Mouse (Mus musculus): ENCODE results near the gene Eif3g. TPM values are rescaled to one million over a fixed set of nuclear protein-coding genes. Genes with fewer than 3 reads are reported as not detected.
A peak's percentile ranks its signal among the peaks of the same experiment; 100 is the strongest.

The Eif3g gene
- polyA plus RNA-seq, 1 experiment from 2014 or later = 286 TPM

GRCm38 (mm10) chr9:20902174-20902491 is 3.7 kb upstream of the Eif3g start:
- Histone ChIP-seq H3K9ac (ENCODE audit: low read depth, low read length) (peak overlapping the region; percentile 31; the same call in 1 of the 2 replicates), H3K9me3 (replicated peaks; ENCODE audit: control insufficient read depth, low read length) (no peaks in the 10 kb centered on the region), H3K27ac (ENCODE audit: low read depth, low read length) (peak overlapping the region; percentile 42), H3K4me2 (peak overlapping the region; percentile 49), H3K36me3 (ENCODE audit: control insufficient read depth, insufficient read depth, low read length) (peaks cover 13% of the 10 kb centered on the region), H3K4me3 (ENCODE audit: low read depth, low read length) (no peak overlapping the region), H3K27me3 (ENCODE audit: control insufficient read depth, insufficient read depth, low read length) (no peaks in the 10 kb centered on the region), H3K4me1 (ENCODE audit: control insufficient read depth, insufficient read depth, low read length) (peaks cover 13% of the 10 kb centered on the region)
- peak; percentile 40; the same call in 1 of the 2 replicates for ATAC-seq (replicated peaks; ENCODE audit: insufficient number of reproducible peaks, low FRiP score, low TSS enrichment)
- 12% methylated on average over 6 of the region's 6 CpGs for WGBS (ENCODE audit: insufficient replicate concordance)

- H3K4me1 ChIP-seq (ENCODE audit: control insufficient read depth, insufficient read depth, low read length) = peaks cover 18% of the 10 kb centered on the region
- 5% methylated on average over 13 of the region's 13 CpGs for WGBS (ENCODE audit: insufficient replicate concordance)
- H3K36me3 ChIP-seq (ENCODE audit: control insufficient read depth, insufficient read depth, low read length) = peaks cover 18% of the 10 kb centered on the region
- no peak for ATAC-seq (replicated peaks; ENCODE audit: insufficient number of reproducible peaks, low FRiP score, low TSS enrichment)
- peak overlapping the region; percentile 49 for H3K4me2 ChIP-seq
- no peaks in the 10 kb centered on the region for H3K9me3 ChIP-seq (replicated peaks; ENCODE audit: control insufficient read depth, low read length)
- peak overlapping the region; percentile 42 for H3K27ac ChIP-seq (ENCODE audit: low read depth, low read length)
- peak overlapping the region; percentile 31; the same call in 1 of the 2 replicates for H3K9ac ChIP-seq (ENCODE audit: low read depth, low read length)
- H3K27me3 ChIP-seq (ENCODE audit: control insufficient read depth, insufficient read depth, low read length) = no peaks in the 10 kb centered on the region
- H3K4me3 ChIP-seq (ENCODE audit: low read depth, low read length) = no peak overlapping the region
Measured at GRCm38 (mm10) chr9:20901466-20902173, 3.2 kb upstream of the Eif3g start.

- Histone ChIP-seq H3K36me3 (ENCODE audit: control insufficient read depth, insufficient read depth, low read length) (peaks cover 39% of the 10 kb centered on the region), H3K27me3 (ENCODE audit: control insufficient read depth, insufficient read depth, low read length) (no peaks in the 10 kb centered on the region), H3K9ac (ENCODE audit: low read depth, low read length) (peak overlapping the region; percentile 98), H3K27ac (ENCODE audit: low read depth, low read length) (peak overlapping the region; percentile 57; the same call in 1 of the 2 replicates), H3K4me1 (ENCODE audit: control insufficient read depth, insufficient read depth, low read length) (peaks cover 18% of the 10 kb centered on the region), H3K9me3 (replicated peaks; ENCODE audit: control insufficient read depth, low read length) (no peaks in the 10 kb centered on the region), H3K4me2 (peak overlapping the region; percentile 97), H3K4me3 (ENCODE audit: low read depth, low read length) (peak overlapping the region; percentile 98)
- peak; percentile 56; the same call in 1 of the 2 replicates for ATAC-seq (replicated peaks; ENCODE audit: insufficient number of reproducible peaks, low FRiP score, low TSS enrichment)
- WGBS (ENCODE audit: insufficient replicate concordance) = 4% methylated on average over 39 of the region's 39 CpGs
Measured at GRCm38 (mm10) chr9:20897736-20898510, 500 bp downstream of the Eif3g start.

- Histone ChIP-seq H3K4me2 (no peak overlapping the region), H3K9ac (ENCODE audit: low read depth, low read length) (no peak overlapping the region), H3K36me3 (ENCODE audit: control insufficient read depth, insufficient read depth, low read length) (peaks cover 63% of the 10 kb centered on the region), H3K27me3 (ENCODE audit: control insufficient read depth, insufficient read depth, low read length) (no peaks in the 10 kb centered on the region), H3K9me3 (replicated peaks; ENCODE audit: control insufficient read depth, low read length) (no peaks in the 10 kb centered on the region), H3K4me3 (ENCODE audit: low read depth, low read length) (no peak overlapping the region), H3K4me1 (ENCODE audit: control insufficient read depth, insufficient read depth, low read length) (peaks cover 12% of the 10 kb centered on the region), H3K27ac (ENCODE audit: low read depth, low read length) (no peak overlapping the region)
- no peak for ATAC-seq (replicated peaks; ENCODE audit: insufficient number of reproducible peaks, low FRiP score, low TSS enrichment)
- whole genome bisulfite sequencing (ENCODE audit: insufficient replicate concordance) = 93% methylated on average over 9 of the region's 9 CpGs
Measured at GRCm38 (mm10) chr9:20895382-20895781, 3.0 kb downstream of the Eif3g start.

GRCm38 (mm10) chr9:20894629-20895028 is 3.8 kb downstream of the Eif3g start:
- no peak overlapping the region for H3K27ac ChIP-seq (ENCODE audit: low read depth, low read length)
- 88% methylated on average over 15 of the region's 15 CpGs for WGBS (ENCODE audit: insufficient replicate concordance)
- no peak for ATAC-seq (replicated peaks; ENCODE audit: insufficient number of reproducible peaks, low FRiP score, low TSS enrichment)
- no peaks in the 10 kb centered on the region for H3K9me3 ChIP-seq (replicated peaks; ENCODE audit: control insufficient read depth, low read length)
- no peak overlapping the region for H3K4me3 ChIP-seq (ENCODE audit: low read depth, low read length)
- H3K4me1 ChIP-seq (ENCODE audit: control insufficient read depth, insufficient read depth, low read length) = peaks cover 12% of the 10 kb centered on the region
- no peaks in the 10 kb centered on the region for H3K27me3 ChIP-seq (ENCODE audit: control insufficient read depth, insufficient read depth, low read length)
- H3K36me3 ChIP-seq (ENCODE audit: control insufficient read depth, insufficient read depth, low read length) = peaks cover 71% of the 10 kb centered on the region
- no peak overlapping the region for H3K4me2 ChIP-seq
- no peak overlapping the region for H3K9ac ChIP-seq (ENCODE audit: low read depth, low read length)

GRCm38 (mm10) chr9:20893590-20894343 is 4.7 kb downstream of the Eif3g start:
- no peaks in the 10 kb centered on the region for H3K9me3 ChIP-seq (replicated peaks; ENCODE audit: control insufficient read depth, low read length)
- no peaks in the 10 kb centered on the region for H3K27me3 ChIP-seq (ENCODE audit: control insufficient read depth, insufficient read depth, low read length)
- 86% methylated on average over 13 of the region's 13 CpGs for WGBS (ENCODE audit: insufficient replicate concordance)
- no peak overlapping the region for H3K4me2 ChIP-seq
- no peak overlapping the region for H3K9ac ChIP-seq (ENCODE audit: low read depth, low read length)
- ATAC-seq (replicated peaks; ENCODE audit: insufficient number of reproducible peaks, low FRiP score, low TSS enrichment) = no peak
- H3K4me3 ChIP-seq (ENCODE audit: low read depth, low read length) = no peak overlapping the region
- peaks cover 12% of the 10 kb centered on the region for H3K4me1 ChIP-seq (ENCODE audit: control insufficient read depth, insufficient read depth, low read length)
- no peak overlapping the region for H3K27ac ChIP-seq (ENCODE audit: low read depth, low read length)
- peaks cover 75% of the 10 kb centered on the region for H3K36me3 ChIP-seq (ENCODE audit: control insufficient read depth, insufficient read depth, low read length)

- no peak overlapping the region for H3K27ac ChIP-seq (ENCODE audit: low read depth, low read length)
Measured at GRCm38 (mm10) chr9:20893069-20893468, 5.4 kb downstream of the Eif3g start.

GRCm38 (mm10) chr9:20892104-20892653 is 6.2 kb downstream of the Eif3g start:
- Histone ChIP-seq H3K9me3 (replicated peaks; ENCODE audit: control insufficient read depth, low read length) (no peaks in the 10 kb centered on the region), H3K27me3 (ENCODE audit: control insufficient read depth, insufficient read depth, low read length) (no peaks in the 10 kb centered on the region), H3K36me3 (ENCODE audit: control insufficient read depth, insufficient read depth, low read length) (peaks cover 73% of the 10 kb centered on the region), H3K27ac (ENCODE audit: low read depth, low read length) (peak overlapping the region; percentile 41; the same call in 1 of the 2 replicates), H3K4me2 (no peak overlapping the region), H3K4me3 (ENCODE audit: low read depth, low read length) (no peak overlapping the region), H3K4me1 (ENCODE audit: control insufficient read depth, insufficient read depth, low read length) (peaks cover 5% of the 10 kb centered on the region), H3K9ac (ENCODE audit: low read depth, low read length) (no peak overlapping the region)
- ATAC-seq (replicated peaks; ENCODE audit: insufficient number of reproducible peaks, low FRiP score, low TSS enrichment) = no peak
- WGBS (ENCODE audit: insufficient replicate concordance) = 59% methylated on average over 5 of the region's 5 CpGs

More at GRCm38 (mm10) chr9:20893069-20893468, 5.4 kb downstream of the Eif3g start:
- Histone ChIP-seq H3K9me3 (replicated peaks; ENCODE audit: control insufficient read depth, low read length) (no peaks in the 10 kb centered on the region), H3K27me3 (ENCODE audit: control insufficient read depth, insufficient read depth, low read length) (no peaks in the 10 kb centered on the region), H3K36me3 (ENCODE audit: control insufficient read depth, insufficient read depth, low read length) (peaks cover 75% of the 10 kb centered on the region), H3K4me3 (ENCODE audit: low read depth, low read length) (no peak overlapping the region), H3K9ac (ENCODE audit: low read depth, low read length) (no peak overlapping the region), H3K4me1 (ENCODE audit: control insufficient read depth, insufficient read depth, low read length) (peaks cover 12% of the 10 kb centered on the region), H3K4me2 (no peak overlapping the region)
- ATAC-seq (replicated peaks; ENCODE audit: insufficient number of reproducible peaks, low FRiP score, low TSS enrichment) = no peak
- 66% methylated on average over 5 of the region's 5 CpGs for WGBS (ENCODE audit: insufficient replicate concordance)

All from heart, embryonic 11.5 days (tissue).